Mouse (Mus musculus): ENCODE results near the gene Adig. TPM values are rescaled to one million over a fixed set of nuclear protein-coding genes. Genes with fewer than 3 reads are reported as not detected.

The Adig gene
- polyA plus RNA-seq, 1 experiment = 169 TPM

DNA sequence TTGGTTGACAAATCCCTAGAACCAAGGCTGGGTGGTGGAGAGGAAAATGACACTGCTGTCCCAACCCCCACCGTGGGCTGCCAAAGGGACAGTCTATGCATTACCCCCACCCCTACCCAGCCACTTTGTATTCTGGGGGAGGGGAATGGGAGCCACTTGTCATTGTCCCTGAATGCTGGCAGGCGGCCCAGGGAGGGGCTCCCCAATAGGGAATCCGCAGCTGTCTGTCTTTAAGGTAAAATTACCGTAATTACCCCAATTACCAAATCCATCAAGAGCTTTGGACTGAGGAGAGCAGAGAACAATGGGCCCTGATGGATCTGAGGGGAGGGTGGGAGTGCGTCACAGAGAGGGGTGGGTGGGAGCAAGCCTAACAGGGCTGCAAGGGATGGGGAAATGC lies 54.3 kb downstream of the Adig start:
- Histone ChIP-seq H3K27ac (ENCODE audit: control insufficient read depth, insufficient read depth, low read depth, low read length) (no peak overlapping the region), H3K4me3 (ENCODE audit: control insufficient read depth, low read depth, low read length) (no peak overlapping the region), H3K36me3 (ENCODE audit: control insufficient read depth, insufficient read depth, low read length) (no peaks in the 10 kb centered on the region), H3K4me1 (ENCODE audit: control insufficient read depth, insufficient read depth, low read length) (peaks cover 11% of the 10 kb centered on the region), H3K27me3 (ENCODE audit: control insufficient read depth, insufficient read depth, low read length) (no peaks in the 10 kb centered on the region)
- TF ChIP-seq CTCF (IDR thresholded peaks at IDR 0.05; ENCODE audit: control insufficient read depth, insufficient read depth, insufficient replicate concordance, low read depth, low read length) (no peak), POLR2A (IDR thresholded peaks at IDR 0.05; ENCODE audit: control insufficient read depth, low read depth, low read length) (no peak)

Other genes starting within 250 kb of the Adig start
- gene Bpi, start 244.5 kb upstream of the Adig start, polyA plus RNA-seq (2012; rRNA removed) = 60.2 and 67.8 TPM in 2 replicates
- gene Lbp, start 196.1 kb upstream of the Adig start, polyA plus RNA-seq (2012; rRNA removed) = 14.9 and 17.2 TPM in 2 replicates
- gene Snhg11, start 127.0 kb upstream of the Adig start, polyA plus RNA-seq (2012; rRNA removed) = 2.4 and 3.4 TPM in 2 replicates
- gene Ralgapb, start 92.8 kb upstream of the Adig start, polyA plus RNA-seq (2012; rRNA removed) = 16.8 and 18.8 TPM in 2 replicates
- gene Arhgap40, start 10.2 kb downstream of the Adig start, polyA plus RNA-seq (2012; rRNA removed) = 1.9 and 2.1 TPM in 2 replicates
- gene Slc32a1, start 108.2 kb downstream of the Adig start, polyA plus RNA-seq (2012; rRNA removed) = 0.04 and 0.14 TPM in 2 replicates
- 8.9 and 9.2 TPM in 2 replicates for gene Actr5, start 122.3 kb downstream of the Adig start, polyA plus RNA-seq (2012; rRNA removed)
- 1.3 and 2.0 TPM in 2 replicates for gene Ppp1r16b, start 162.8 kb downstream of the Adig start, polyA plus RNA-seq (2012; rRNA removed)

All from testis, adult 2 months (tissue).